9 mouse cellular contexts compared by ENCODE assay signal in the genomic region with DNA sequence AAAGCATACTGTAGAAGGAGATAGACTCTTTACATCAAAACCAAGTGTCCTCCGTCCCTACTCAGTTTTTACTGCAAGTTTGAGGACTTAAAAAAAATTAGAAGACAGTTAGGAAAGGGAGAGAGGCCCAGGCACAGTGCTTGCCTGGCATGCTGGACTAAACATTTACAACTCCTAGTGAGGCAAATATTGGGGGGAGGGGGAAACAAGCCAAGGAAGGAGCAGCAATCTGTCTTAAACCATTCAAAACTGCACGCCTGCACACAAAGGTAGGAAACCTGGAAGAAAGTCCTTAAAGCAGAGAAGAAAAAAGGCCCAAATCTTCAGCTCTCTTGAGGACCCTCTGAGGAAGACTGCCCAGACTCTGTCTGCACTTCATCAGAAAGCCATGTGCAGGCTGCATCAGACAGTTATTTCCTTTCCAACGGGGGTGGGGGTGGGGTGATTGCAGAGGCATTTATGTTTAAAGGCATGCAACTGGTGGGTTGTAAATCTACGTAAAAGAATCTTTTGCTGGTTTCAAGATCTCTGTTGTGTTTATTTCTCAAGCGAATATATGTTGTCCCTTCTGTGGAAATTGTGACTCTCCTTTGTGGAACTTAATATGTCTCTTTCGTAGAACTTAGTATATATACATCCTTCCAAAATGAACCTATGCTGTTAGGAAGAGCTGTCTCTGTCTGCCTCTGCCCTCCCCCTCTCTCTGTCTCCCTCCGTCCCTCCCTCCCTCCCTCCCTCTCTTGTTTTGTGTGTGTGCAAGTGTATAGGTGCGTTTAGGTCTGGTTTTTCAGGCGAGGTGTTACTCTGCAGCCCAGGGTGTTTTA. TPM values are rescaled to one million over a fixed set of nuclear protein-coding genes. Genes with fewer than 3 reads are reported as not detected.
A peak's percentile ranks its signal among the peaks of the same experiment; 100 is the strongest.
DNase-seq lines count a peak whose midpoint lies in the region; ATAC-seq and TF ChIP-seq lines count a peak whose summit lies in the region.
"Had no signal": no experiment of that assay in that cellular context is flagged by ENCODE, and none has a peak within 500 bp of the region (broad histone marks: within the 10 kb centered on the region; RNA-seq: fewer than 3 reads in every experiment).

No protein-coding gene starts in this region.

- no peaks in the 10 kb centered on the region for H3K27me3 ChIP-seq in heart, embryonic 10.5 days (ENCODE audit: insufficient read depth, poor library complexity, severe bottlenecking)
- no peaks in the 10 kb centered on the region for H3K27me3 ChIP-seq in heart, adult 2 months (ENCODE audit: control insufficient read depth, insufficient read depth, low read length)
- no peaks in the 10 kb centered on the region for H3K27me3 ChIP-seq in liver, postnatal 0 days (ENCODE audit: insufficient read depth, low read length)
- H3K27me3 ChIP-seq in midbrain, embryonic 16.5 days (ENCODE audit: control insufficient read depth, insufficient read depth, low read depth, low read length) = no peaks in the 10 kb centered on the region
- H3K27me3 ChIP-seq: Patski had no signal

- no peak for ATAC-seq in liver, postnatal 0 days
- no peak for ATAC-seq in midbrain, embryonic 16.5 days
- ATAC-seq: Patski had no signal

- H3K4me1 ChIP-seq in heart, embryonic 10.5 days = peaks cover 10% of the 10 kb centered on the region; the same call in 1 of the 2 replicates
- H3K4me1 ChIP-seq in heart, adult 2 months (ENCODE audit: control insufficient read depth, insufficient read depth, low read length) = peaks cover 13% of the 10 kb centered on the region
- no peaks in the 10 kb centered on the region for H3K4me1 ChIP-seq in liver, postnatal 0 days (ENCODE audit: insufficient read depth)
- peaks cover 2% of the 10 kb centered on the region; the same call in 1 of the 2 replicates for H3K4me1 ChIP-seq in embryonic fibroblast, embryonic 13.5 days (ENCODE audit: control insufficient read depth, insufficient read depth, low read length)
- H3K4me1 ChIP-seq in midbrain, embryonic 16.5 days (ENCODE audit: control insufficient read depth, insufficient read depth, low read length) = no peaks in the 10 kb centered on the region

- intact Hi-C loops in heart, adult 2 months (cut with DNase I) = loop anchor here (5.0 kb wide), 1 partner anchor 71 kb away; the partner anchor contains the start of gene Sub1

- no peaks in the 10 kb centered on the region for H3K79me2 ChIP-seq in heart, adult 2 months (replicated peaks; ENCODE audit: control insufficient read depth, insufficient read depth, low read length)

- H3K9me3 ChIP-seq in heart, embryonic 10.5 days = 0 out of 2 replicates have a peak, but pooled peaks cover 5% of the 10 kb centered on the region
- H3K9me3 ChIP-seq in liver, postnatal 0 days (ENCODE audit: low read length) = no peaks in the 10 kb centered on the region
- no peaks in the 10 kb centered on the region for H3K9me3 ChIP-seq in midbrain, embryonic 16.5 days (replicated peaks; ENCODE audit: control insufficient read depth, low read length, poor library complexity, severe bottlenecking)

- no peak for TF ChIP-seq POLR2A in heart, adult 2 months (IDR thresholded peaks at IDR 0.05; ENCODE audit: insufficient read depth, low read depth, low read length)
- TF ChIP-seq POLR2A in embryonic fibroblast, embryonic 13.5 days (IDR thresholded peaks at IDR 0.05; ENCODE audit: low read depth, low read length) = no peak

- no peak for TF ChIP-seq CTCF in heart, adult 2 months (IDR thresholded peaks at IDR 0.05)
- TF ChIP-seq CTCF in liver, postnatal 0 days (IDR thresholded peaks at IDR 0.05; ENCODE audit: low read depth) = no peak
- no peak for TF ChIP-seq CTCF in embryonic fibroblast, embryonic 13.5 days (IDR thresholded peaks at IDR 0.05; ENCODE audit: borderline replicate concordance, insufficient read depth, low read length)

- H3K36me3 ChIP-seq in heart, embryonic 10.5 days = no peaks in the 10 kb centered on the region
- H3K36me3 ChIP-seq in heart, adult 2 months (ENCODE audit: control insufficient read depth, insufficient read depth, low read length) = peaks cover 3% of the 10 kb centered on the region
- H3K36me3 ChIP-seq in liver, postnatal 0 days (replicated peaks; ENCODE audit: insufficient read depth, low read length) = no peaks in the 10 kb centered on the region
- no peaks in the 10 kb centered on the region for H3K36me3 ChIP-seq in midbrain, embryonic 16.5 days (ENCODE audit: control insufficient read depth, insufficient read depth, low read length)

- H3K27ac ChIP-seq in heart, embryonic 10.5 days = peak overlapping the region; percentile 59; the same call in 1 of the 2 replicates
- no peak overlapping the region for H3K27ac ChIP-seq in heart, adult 2 months
- H3K27ac ChIP-seq in liver, postnatal 0 days (ENCODE audit: low read depth) = no peak overlapping the region
- peak overlapping the region; percentile 22 for H3K27ac ChIP-seq in embryonic fibroblast, embryonic 13.5 days (ENCODE audit: insufficient read depth, low read length)
- no peak overlapping the region for H3K27ac ChIP-seq in midbrain, embryonic 16.5 days (ENCODE audit: low read length)

- WGBS in heart, embryonic 10.5 days = 51% methylated on average over 9 of the region's 9 CpGs
- WGBS in heart, adult 2 months = 53% methylated on average over 9 of the region's 9 CpGs
- 53% methylated on average over 9 of the region's 9 CpGs for WGBS in liver, postnatal 0 days (ENCODE audit: insufficient replicate concordance)
- whole genome bisulfite sequencing in midbrain, embryonic 16.5 days = 70% methylated on average over 9 of the region's 9 CpGs

- no peak for DNase-seq in heart, embryonic 10.5 days (ENCODE audit: low spot score)
- no peak for DNase-seq in heart, adult 2 months
- DNase-seq in liver = peak; percentile 32
- DNase-seq in liver, postnatal 0 days = no peak
- peak; percentile 27 for DNase-seq in mesoderm, embryonic 11.5 days (ENCODE audit: low read depth, low spot score)
- DNase-seq in c-Kit-positive CD71-positive TER-119-positive erythroid progenitor cells, embryonic 14.5 days (ENCODE audit: low spot score) = no peak

- H3K4me3 ChIP-seq in heart, embryonic 10.5 days = no peak overlapping the region
- H3K4me3 ChIP-seq in heart, adult 2 months = no peak overlapping the region
- H3K4me3 ChIP-seq in liver, postnatal 0 days (ENCODE audit: low read depth, low read length) = no peak overlapping the region
- no peak overlapping the region for H3K4me3 ChIP-seq in embryonic fibroblast, embryonic 13.5 days (ENCODE audit: insufficient read depth, low read length)
- no peak overlapping the region for H3K4me3 ChIP-seq in midbrain, embryonic 16.5 days (ENCODE audit: low read depth, low read length)

- TF ChIP-seq EP300 in heart, adult 2 months (IDR thresholded peaks at IDR 0.05; ENCODE audit: insufficient read depth, low read depth, low read length) = no peak
- TF ChIP-seq EP300 in liver, postnatal 0 days (IDR thresholded peaks at IDR 0.05; ENCODE audit: low read depth) = no peak

- no peak overlapping the region for H3K9ac ChIP-seq in heart, adult 2 months (ENCODE audit: low read depth, low read length)
- no peak overlapping the region for H3K9ac ChIP-seq in liver, postnatal 0 days (replicated peaks)
- no peak overlapping the region for H3K9ac ChIP-seq in midbrain, embryonic 16.5 days (ENCODE audit: low read depth, low read length)

- no peak overlapping the region for H3K4me2 ChIP-seq in liver, postnatal 0 days (ENCODE audit: low read depth, low read length)
- no peak overlapping the region for H3K4me2 ChIP-seq in midbrain, embryonic 16.5 days (ENCODE audit: low read length)

RNA-seq across cellular contexts. Expression of gene Zfr, which starts 49.0 kb away (rescaled TPM):
- polyA plus RNA-seq in heart, embryonic 10.5 days (2016; fragmentation: Nextera tagmentation; extraction: Ambion mirVana) = 120 and 122 TPM in 2 replicates
- total RNA-seq in heart, adult 2 months (2021) = 10 to 100 TPM; 76.8 to 79.8 TPM
- 77.8 and 93.2 TPM in 2 replicates for polyA plus RNA-seq in heart, adult 2 months (2012; rRNA removed)
- 26.6 and 33.5 TPM in 2 replicates for polyA plus RNA-seq in liver, postnatal 0 days (2015; fragmentation: Nextera tagmentation; extraction: Ambion mirVana)
- polyA plus RNA-seq in embryonic fibroblast, embryonic 13.5 days (2011; ENCODE audit: insufficient read length, low read depth, missing spikeins) = 138 and 172 TPM in 2 replicates
- polyA plus RNA-seq in midbrain, embryonic 16.5 days (2015; fragmentation: Nextera tagmentation; extraction: Ambion mirVana) = 161 and 169 TPM in 2 replicates

Comparison
In these comparisons a context has a peak if more than half of its experiments do, and no peak if none do; other contexts are left out.
1. DNase-seq: peak in liver (single experiment) and mesoderm, embryonic 11.5 days (single experiment); none in heart, embryonic 10.5 days (single experiment), heart, adult 2 months (0 of 2), liver, postnatal 0 days (single experiment) and c-Kit-positive CD71-positive TER-119-positive erythroid progenitor cells, embryonic 14.5 days (single experiment).
2. H3K27ac ChIP-seq: peak in heart, embryonic 10.5 days (single experiment) and embryonic fibroblast, embryonic 13.5 days (single experiment); none in heart, adult 2 months (single experiment), liver, postnatal 0 days (single experiment) and midbrain, embryonic 16.5 days (single experiment).